Mouse (Mus musculus) embryonic facial prominence, embryonic 14.5 days (tissue): ENCODE measurements at regions not wholly inside any gene's neighbourhood (a gene's known extent, or its start where the extent isn't known, plus 50 kb on each side); places are given as distances from the start of the nearest gene placed in this dataset.

Source experiments
- ATAC-seq: fragments of 200-750 bp; cut with Nextera tagmentation; 2 replicates; pipeline ENCODE4 v1.8.0; 2017; ENCODE audit warnings: low read depth, moderate number of reproducible peaks, moderate TSS enrichment
- DNase-seq: peaks from one replicate; pipeline ENCODE4 v3.0.0-alpha.2; 2015; ENCODE audit warnings: low spot score
- H3K27ac ChIP-seq: fragments of 300-500 bp; sonication (generic); replicated peaks from 2 replicates; pipeline ENCODE4 v1.5.1; 2014; ENCODE audit warnings: low read depth, mild to moderate bottlenecking, low read length, moderate library complexity
- H3K27me3 ChIP-seq: fragments of 300-500 bp; sonication (generic); replicated peaks from 2 replicates; pipeline ENCODE4 v1.6.1; 2014; ENCODE audit warnings: low read length; ENCODE audit not compliant: control insufficient read depth, insufficient read depth
- H3K36me3 ChIP-seq: fragments of 300-500 bp; sonication (generic); 2 replicates; pipeline ENCODE4 v1.6.1; 2014; ENCODE audit warnings: low read length, mixed read lengths; ENCODE audit not compliant: control insufficient read depth, insufficient read depth
- H3K4me1 ChIP-seq: fragments of 300-500 bp; sonication (generic); 2 replicates; pipeline ENCODE4 v1.6.1; 2014; ENCODE audit warnings: antibody characterized with exemption, low read length; ENCODE audit not compliant: control insufficient read depth, insufficient read depth
- H3K4me2 ChIP-seq: fragments of 300-500 bp; sonication (generic); 2 replicates; pipeline ENCODE4 v1.6.1; 2014; ENCODE audit warnings: low read depth, mild to moderate bottlenecking, low read length, moderate library complexity, mixed read lengths
- H3K4me3 ChIP-seq: fragments of 300-500 bp; sonication (generic); 2 replicates; pipeline ENCODE4 v1.5.1; 2014; ENCODE audit warnings: low read depth, mild to moderate bottlenecking, low read length
- H3K9ac ChIP-seq: fragments of 300-500 bp; sonication (generic); 2 replicates; pipeline ENCODE4 v1.6.1; 2014; ENCODE audit warnings: low read depth, mild to moderate bottlenecking, low read length, moderate library complexity, mixed read lengths
- H3K9me3 ChIP-seq: fragments of 300-500 bp; sonication (generic); 2 replicates; pipeline ENCODE4 v1.6.1; 2016; ENCODE audit warnings: low read length; ENCODE audit not compliant: control insufficient read depth
- WGBS: fragments of 180-500 bp; shearing (Covaris S2); extraction: QIAGEN DNeasy Blood & Tissue Kit; methylation state at CpG from one replicate; pipeline ENCODE4 v1.1.7; 2014; 5-methylcytosine and 5-hydroxymethylcytosine counted together

DNA sequence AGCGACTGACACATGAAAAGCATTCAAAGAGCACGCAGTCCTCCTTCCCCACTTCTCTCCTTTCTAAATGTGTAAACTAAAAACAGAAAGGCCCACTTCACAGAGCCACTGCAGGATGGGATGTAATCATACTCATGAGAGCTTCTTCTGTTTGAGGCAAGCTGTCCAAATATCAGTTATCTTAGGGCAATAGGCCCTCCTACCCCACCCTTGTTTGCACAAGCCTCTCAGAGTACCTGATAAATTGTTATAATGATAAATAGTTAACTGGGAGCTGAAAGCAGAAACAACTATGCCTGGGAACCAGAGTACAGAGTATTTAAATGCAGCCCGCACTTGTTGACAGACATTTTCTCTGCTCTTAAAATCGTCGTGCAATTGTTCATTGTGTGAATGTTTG, 141.5 kb upstream of the Sesn3 start:
- H3K4me2 ChIP-seq: no peak overlapping the region
- no peak for DNase-seq
- 90% methylated on average over 5 of the region's 5 CpGs for WGBS

DNA sequence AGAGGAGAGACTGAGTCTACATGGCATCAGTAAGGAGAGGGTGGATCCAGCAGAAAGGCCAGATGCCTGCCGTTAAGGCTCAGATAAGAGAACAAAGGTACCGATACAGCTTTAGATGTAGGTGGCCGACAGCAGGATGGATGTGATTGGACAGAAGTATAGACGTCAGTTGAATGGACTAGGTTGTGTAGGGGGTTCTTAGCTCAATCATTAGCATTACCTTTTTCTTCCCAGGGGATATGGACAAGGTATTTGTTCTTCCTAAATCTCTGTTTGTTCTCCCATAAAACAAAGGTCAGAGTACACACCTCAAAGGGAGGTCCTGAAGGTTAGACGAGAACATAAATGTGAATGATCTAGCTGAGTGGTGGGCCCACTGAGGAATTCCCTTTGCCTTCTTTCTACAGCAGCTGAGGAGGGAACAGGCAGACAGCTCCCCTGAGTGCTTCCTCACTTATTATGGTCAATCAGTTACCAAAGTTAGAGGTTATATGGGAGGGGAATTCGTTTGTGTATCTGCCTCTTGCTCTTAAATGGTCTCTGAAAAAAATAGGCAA, 139.9 kb upstream of the Sesn3 start:
- WGBS: 79% methylated on average over 6 of the region's 6 CpGs
- H3K36me3 ChIP-seq: no peaks in the 10 kb centered on the region
- DNase-seq: no peak

More for the DNA sequence above, 141.5 kb upstream of the Sesn3 start:
- no peaks in the 10 kb centered on the region for H3K4me1 ChIP-seq
- H3K36me3 ChIP-seq: no peaks in the 10 kb centered on the region
- no peak overlapping the region for H3K4me3 ChIP-seq
- peaks cover 18% of the 10 kb centered on the region; the same call in 1 of the 2 replicates for H3K9me3 ChIP-seq
- no peak overlapping the region for H3K27ac ChIP-seq
- H3K9ac ChIP-seq: no peak overlapping the region
- no peaks in the 10 kb centered on the region for H3K27me3 ChIP-seq
- no peak for ATAC-seq

DNA sequence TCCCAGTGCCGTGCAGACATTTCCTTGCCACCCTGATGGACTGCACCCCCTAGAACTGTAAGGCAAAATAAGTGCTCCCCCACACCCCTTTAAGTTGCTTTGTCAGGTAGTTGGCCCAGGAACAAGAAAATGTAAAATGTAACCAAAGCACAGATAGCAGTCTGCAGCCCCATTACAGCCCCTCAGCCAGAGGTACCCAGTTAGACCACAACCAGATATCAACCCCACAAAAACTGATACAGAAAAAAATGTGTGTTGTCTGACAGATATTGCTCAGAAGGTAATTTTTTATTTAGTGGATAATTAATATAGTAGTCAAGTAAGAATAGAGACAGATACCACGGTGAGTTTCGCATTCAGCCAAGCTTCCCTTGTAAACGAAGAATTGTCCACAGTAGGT, 133.5 kb upstream of the Sesn3 start:
- Histone ChIP-seq H3K36me3 (no peaks in the 10 kb centered on the region), H3K4me3 (no peak overlapping the region), H3K9ac (no peak overlapping the region), H3K27ac (no peak overlapping the region), H3K4me2 (no peak overlapping the region), H3K9me3 (no peaks in the 10 kb centered on the region), H3K4me1 (no peaks in the 10 kb centered on the region), H3K27me3 (no peaks in the 10 kb centered on the region)
- ATAC-seq (no peak), DNase-seq (no peak)
- 93% methylated on average over 4 of the region's 4 CpGs for WGBS

More for the DNA sequence above, 139.9 kb upstream of the Sesn3 start:
- Histone ChIP-seq H3K4me3 (no peak overlapping the region), H3K27ac (no peak overlapping the region), H3K4me1 (no peaks in the 10 kb centered on the region), H3K9me3 (peaks cover 18% of the 10 kb centered on the region; the same call in 1 of the 2 replicates), H3K27me3 (no peaks in the 10 kb centered on the region), H3K4me2 (no peak overlapping the region), H3K9ac (no peak overlapping the region)
- no peak for ATAC-seq

DNA sequence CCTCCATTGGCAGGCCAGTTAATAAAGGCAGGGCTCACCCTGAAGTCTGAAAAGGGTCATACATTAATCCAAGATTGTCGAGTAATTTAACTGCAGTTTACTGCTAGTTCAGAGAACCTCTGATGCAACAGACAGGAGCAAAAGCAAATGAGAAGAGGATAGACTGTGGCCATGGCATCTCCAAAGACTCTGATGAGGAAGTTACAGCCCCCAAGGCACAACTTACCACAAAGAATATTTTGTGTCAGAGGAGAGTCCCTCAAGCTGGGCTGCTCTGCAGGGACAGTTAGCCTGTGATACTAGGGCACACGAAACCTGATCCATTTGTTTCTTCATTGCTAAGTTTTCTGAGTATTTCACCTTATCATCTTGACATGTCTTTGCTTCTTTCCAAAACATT, 130.9 kb upstream of the Sesn3 start:
- DNase-seq: no peak
- Histone ChIP-seq H3K4me3 (no peak overlapping the region), H3K27me3 (no peaks in the 10 kb centered on the region), H3K9me3 (no peaks in the 10 kb centered on the region), H3K27ac (no peak overlapping the region), H3K4me2 (no peak overlapping the region), H3K4me1 (no peaks in the 10 kb centered on the region), H3K36me3 (no peaks in the 10 kb centered on the region), H3K9ac (no peak overlapping the region)
- no peak for ATAC-seq
- 34% methylated on average over 2 of the region's 2 CpGs for WGBS

DNA sequence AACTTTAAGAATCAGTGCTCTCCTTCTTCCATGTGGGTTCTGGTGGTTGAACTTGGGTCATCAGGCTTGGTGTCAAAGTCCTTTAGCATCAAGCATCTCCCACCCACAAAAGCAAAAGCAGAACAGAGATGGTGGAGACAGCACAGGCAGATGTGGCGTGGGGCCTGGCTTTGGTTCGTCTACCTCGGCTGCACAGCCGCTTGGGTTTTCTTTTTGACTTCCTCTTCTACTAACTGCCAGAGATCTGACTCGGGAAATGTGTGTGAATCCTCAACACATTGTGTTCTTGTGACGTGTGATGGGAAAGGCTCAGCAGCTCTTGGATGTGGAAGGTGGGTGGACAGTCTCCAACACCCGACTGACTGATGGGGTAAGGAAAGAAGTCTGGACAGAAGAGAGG, 127.8 kb upstream of the Sesn3 start:
- Histone ChIP-seq H3K27me3 (no peaks in the 10 kb centered on the region), H3K4me3 (no peak overlapping the region), H3K4me1 (peaks cover 11% of the 10 kb centered on the region), H3K27ac (no peak overlapping the region), H3K4me2 (no peak overlapping the region), H3K36me3 (no peaks in the 10 kb centered on the region), H3K9ac (no peak overlapping the region), H3K9me3 (no peaks in the 10 kb centered on the region)
- ATAC-seq: no peak
- 75% methylated on average over 7 of the region's 7 CpGs for WGBS
- DNase-seq: no peak

DNA sequence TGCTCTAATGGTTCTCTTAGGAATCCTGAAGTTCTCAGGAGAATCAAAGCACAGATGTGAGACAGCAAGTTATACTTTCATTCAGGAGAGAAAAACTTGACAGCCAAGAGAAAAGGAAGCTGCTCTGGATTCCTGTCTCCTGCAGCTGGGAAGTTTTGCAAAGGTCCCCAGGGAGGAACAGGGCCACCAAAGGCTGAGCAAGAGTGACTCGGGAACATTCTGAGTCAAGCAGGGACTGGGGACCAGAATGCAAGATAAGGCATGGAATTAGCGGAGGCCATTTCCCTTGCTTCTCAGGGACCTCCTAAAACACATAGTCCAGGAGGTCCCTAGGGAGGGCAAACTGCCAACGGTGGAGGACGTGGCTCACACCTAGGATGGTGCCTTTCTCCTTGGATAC, 127.1 kb upstream of the Sesn3 start:
- H3K4me3 ChIP-seq: no peak overlapping the region
- no peak for ATAC-seq
- WGBS: 64% methylated on average over 4 of the region's 4 CpGs
- no peak overlapping the region for H3K27ac ChIP-seq
- no peak overlapping the region for H3K9ac ChIP-seq
- no peak overlapping the region for H3K4me2 ChIP-seq
- no peaks in the 10 kb centered on the region for H3K27me3 ChIP-seq
- H3K36me3 ChIP-seq: no peaks in the 10 kb centered on the region
- no peaks in the 10 kb centered on the region for H3K9me3 ChIP-seq
- no peak for DNase-seq
- peaks cover 11% of the 10 kb centered on the region for H3K4me1 ChIP-seq

DNA sequence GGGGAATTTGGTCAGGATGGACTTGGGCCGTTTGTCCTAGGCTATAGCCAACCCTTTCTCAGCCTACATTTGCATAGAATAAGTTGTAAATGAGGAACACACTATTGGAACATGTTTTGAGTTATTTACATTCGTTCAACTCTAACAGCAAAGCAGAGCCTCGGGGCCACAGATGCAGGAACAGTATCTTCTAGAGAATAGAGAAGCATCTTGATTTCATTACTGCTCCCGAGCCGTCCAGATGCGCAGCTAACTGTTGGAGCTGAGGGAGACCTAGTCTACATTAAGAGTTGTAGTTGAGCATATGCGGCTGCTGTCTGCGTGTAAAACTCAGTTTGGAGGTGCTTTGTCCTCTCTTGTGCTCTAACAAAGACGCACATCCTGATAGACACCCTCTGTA, 124.6 kb upstream of the Sesn3 start:
- Histone ChIP-seq H3K9ac (no peak overlapping the region), H3K27me3 (no peaks in the 10 kb centered on the region), H3K27ac (peak overlapping the region; percentile 39), H3K4me2 (no peak overlapping the region), H3K9me3 (no peaks in the 10 kb centered on the region), H3K4me1 (peaks cover 11% of the 10 kb centered on the region), H3K36me3 (no peaks in the 10 kb centered on the region), H3K4me3 (no peak overlapping the region)
- DNase-seq (peak; percentile 91), ATAC-seq (0 out of 2 replicates have a peak, but pooled peaks have one; percentile 55)
- WGBS: 43% methylated on average over 9 of the region's 9 CpGs

DNA sequence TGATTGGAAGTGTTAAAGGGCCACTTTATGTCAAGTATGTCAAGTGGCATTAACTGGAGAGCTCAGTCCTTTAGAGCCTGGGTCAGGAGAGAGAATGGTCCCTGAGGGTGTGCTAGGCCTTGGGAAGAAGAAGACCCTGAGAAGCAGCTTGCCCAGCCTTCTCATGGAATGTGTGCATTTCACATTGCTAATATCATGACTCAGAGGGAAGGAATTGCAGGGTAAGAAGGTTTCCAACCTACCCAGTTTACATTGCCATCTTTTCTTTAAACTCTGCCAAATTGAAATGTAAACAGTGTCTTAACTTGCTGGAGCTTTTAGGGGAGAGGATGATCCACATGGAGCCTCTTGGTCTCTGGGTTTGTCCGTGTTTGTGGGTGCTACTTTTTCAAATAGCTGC, 117.9 kb upstream of the Sesn3 start:
- Histone ChIP-seq H3K4me2 (no peak overlapping the region), H3K27me3 (no peaks in the 10 kb centered on the region), H3K27ac (no peak overlapping the region), H3K36me3 (no peaks in the 10 kb centered on the region), H3K9ac (no peak overlapping the region), H3K4me1 (peaks cover 8% of the 10 kb centered on the region; the same call in 1 of the 2 replicates), H3K9me3 (no peaks in the 10 kb centered on the region), H3K4me3 (no peak overlapping the region)
- WGBS: 69% methylated on average over 1 of the region's 1 CpGs
- no peak for ATAC-seq
- DNase-seq: peak; percentile 32

DNA sequence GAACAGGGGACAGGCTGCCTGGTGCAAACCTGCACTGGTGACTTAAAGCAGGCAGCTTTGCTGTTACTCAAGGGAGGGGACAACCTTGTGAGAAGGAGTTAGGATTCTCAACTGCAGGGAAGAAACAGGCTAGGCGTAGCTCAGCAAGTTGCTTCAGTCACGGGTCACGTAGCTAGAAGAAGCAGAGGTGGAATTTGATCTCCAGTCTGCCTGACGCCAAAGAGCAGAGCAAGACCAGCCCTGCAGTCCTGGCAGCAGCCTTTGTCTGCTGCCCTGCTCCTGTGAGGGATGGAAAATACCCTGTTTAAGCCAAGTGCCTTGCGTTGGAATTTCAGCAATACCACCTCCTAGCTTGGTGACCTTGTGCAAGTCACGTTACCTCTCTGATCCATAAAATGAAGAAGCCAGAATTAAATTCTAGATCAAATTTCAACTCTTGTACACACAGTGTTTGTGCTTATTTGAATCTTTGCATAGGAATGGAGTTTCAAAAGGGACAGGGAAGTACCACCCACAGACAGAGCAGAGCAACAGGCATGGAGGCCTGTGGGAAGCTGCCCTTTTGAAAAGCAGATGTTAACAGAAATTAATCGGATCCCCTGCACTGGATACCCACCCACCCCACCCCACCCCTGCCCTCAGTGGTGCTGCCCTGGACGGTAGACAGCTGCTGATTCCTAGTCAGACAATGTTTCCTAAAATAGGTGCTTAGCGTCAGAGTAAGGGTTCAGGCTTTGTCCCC, 116.6 kb upstream of the Sesn3 start:
- DNase-seq (peak; percentile 80), ATAC-seq (peak; percentile 85)
- H3K27me3 ChIP-seq: no peaks in the 10 kb centered on the region
- no peaks in the 10 kb centered on the region for H3K36me3 ChIP-seq
- no peak overlapping the region for H3K4me2 ChIP-seq
- no peak overlapping the region for H3K9ac ChIP-seq
- WGBS: 23% methylated on average over 9 of the region's 9 CpGs
- no peak overlapping the region for H3K4me3 ChIP-seq
- peaks cover 2% of the 10 kb centered on the region for H3K9me3 ChIP-seq
- peaks cover 8% of the 10 kb centered on the region; the same call in 1 of the 2 replicates for H3K4me1 ChIP-seq
- peak overlapping the region; percentile 40 for H3K27ac ChIP-seq
